In genomic region chr7:73917633-73918311, GRCm38 (mm10) we compare ENCODE assay signal across 9 mouse cellular contexts.
DNase-seq lines count a peak whose midpoint lies in the region; ATAC-seq lines count a peak whose summit lies in the region.
"Had no signal": no experiment of that assay in that cellular context is flagged by ENCODE, and none has a peak within 500 bp of the region (broad histone marks: within the 10 kb centered on the region; RNA-seq: fewer than 3 reads in every experiment).

No protein-coding gene starts in this region.

- peak; percentile 33 for DNase-seq in heart, adult 11 months
- no peak for DNase-seq in heart, embryonic 10.5 days (ENCODE audit: low spot score)
- peak; percentile 92 for DNase-seq in layer of hippocampus, adult 9-11 months
- no peak for DNase-seq in urinary bladder, postnatal 4 days (ENCODE audit: low spot score in 2 of 2)
- no peak for DNase-seq in thymus, postnatal 36 days
- DNase-seq in urinary bladder, adult 18-20 months (ENCODE audit: low spot score in 2 of 2): no peak

- ATAC-seq in forebrain, embryonic 13.5 days: peak; percentile 94
- ATAC-seq in neural tube, embryonic 14.5 days (ENCODE audit: low read depth): peak; percentile 83

- H3K4me3 ChIP-seq in heart, embryonic 10.5 days: no peak overlapping the region
- H3K4me3 ChIP-seq in forebrain, embryonic 13.5 days: no peak overlapping the region
- no peak overlapping the region for H3K4me3 ChIP-seq in neural tube, embryonic 14.5 days (ENCODE audit: low read depth, low read length)
- H3K4me3 ChIP-seq: limb, embryonic 12.5 days had no signal

- no peaks in the 10 kb centered on the region for H3K36me3 ChIP-seq in heart, embryonic 10.5 days
- H3K36me3 ChIP-seq in forebrain, embryonic 13.5 days (ENCODE audit: poor library complexity, severe bottlenecking): no peaks in the 10 kb centered on the region
- no peaks in the 10 kb centered on the region for H3K36me3 ChIP-seq in neural tube, embryonic 14.5 days (ENCODE audit: control insufficient read depth, insufficient read depth, low read length)
- H3K36me3 ChIP-seq: limb, embryonic 12.5 days had no signal

- WGBS in heart, embryonic 10.5 days: 85% methylated on average over 9 of the region's 9 CpGs
- WGBS in forebrain, embryonic 13.5 days: 11% methylated on average over 9 of the region's 9 CpGs
- WGBS in neural tube, embryonic 14.5 days: 18% methylated on average over 9 of the region's 9 CpGs

- peaks cover 8% of the 10 kb centered on the region; the same call in 1 of the 2 replicates for H3K27me3 ChIP-seq in heart, embryonic 10.5 days (ENCODE audit: insufficient read depth, poor library complexity, severe bottlenecking)
- H3K27me3 ChIP-seq in forebrain, embryonic 13.5 days: peaks cover 48% of the 10 kb centered on the region
- no peaks in the 10 kb centered on the region for H3K27me3 ChIP-seq in neural tube, embryonic 14.5 days (ENCODE audit: control insufficient read depth, insufficient read depth, low read length)
- H3K27me3 ChIP-seq: limb, embryonic 12.5 days had no signal

- peak overlapping the region; percentile 7; the same call in 1 of the 2 replicates for H3K4me2 ChIP-seq in forebrain, embryonic 13.5 days
- H3K4me2 ChIP-seq in neural tube, embryonic 14.5 days (ENCODE audit: low read depth, low read length): no peak overlapping the region
- H3K4me2 ChIP-seq: limb, embryonic 12.5 days had no signal

- H3K4me1 ChIP-seq in heart, embryonic 10.5 days: no peaks in the 10 kb centered on the region
- peaks cover 45% of the 10 kb centered on the region for H3K4me1 ChIP-seq in forebrain, embryonic 13.5 days
- 0 out of 2 replicates have a peak, but pooled peaks cover 9% of the 10 kb centered on the region for H3K4me1 ChIP-seq in neural tube, embryonic 14.5 days (ENCODE audit: control insufficient read depth, insufficient read depth, low read length)

- H3K9me3 ChIP-seq in heart, embryonic 10.5 days: no peaks in the 10 kb centered on the region
- no peaks in the 10 kb centered on the region for H3K9me3 ChIP-seq in forebrain, embryonic 13.5 days (replicated peaks)
- H3K9me3 ChIP-seq in neural tube, embryonic 14.5 days (ENCODE audit: control insufficient read depth, low read length): no peaks in the 10 kb centered on the region
- H3K9me3 ChIP-seq: limb, embryonic 12.5 days had no signal

- H3K9ac ChIP-seq in forebrain, embryonic 13.5 days: no peak overlapping the region
- no peak overlapping the region for H3K9ac ChIP-seq in neural tube, embryonic 14.5 days (replicated peaks; ENCODE audit: low read depth, low read length)
- H3K9ac ChIP-seq: limb, embryonic 12.5 days had no signal

- no peak overlapping the region for H3K27ac ChIP-seq in heart, embryonic 10.5 days
- H3K27ac ChIP-seq in forebrain, embryonic 13.5 days: peak overlapping the region; percentile 66
- peak overlapping the region; percentile 53; the same call in 1 of the 2 replicates for H3K27ac ChIP-seq in neural tube, embryonic 14.5 days (ENCODE audit: low read depth, low read length)
- H3K27ac ChIP-seq: limb, embryonic 12.5 days had no signal

Comparison
In these comparisons a context has a peak if more than half of its experiments do, and no peak if none do; other contexts are left out.
1. DNase-seq: peak in heart, adult 11 months (single experiment) and layer of hippocampus, adult 9-11 months (single experiment); none in heart, embryonic 10.5 days (single experiment), urinary bladder, postnatal 4 days (0 of 2), thymus, postnatal 36 days (0 of 2) and urinary bladder, adult 18-20 months (0 of 2).